Mouse (Mus musculus): Measurements from ENCODE around the gene Atp5k.

Gene Atp5k

DNA sequence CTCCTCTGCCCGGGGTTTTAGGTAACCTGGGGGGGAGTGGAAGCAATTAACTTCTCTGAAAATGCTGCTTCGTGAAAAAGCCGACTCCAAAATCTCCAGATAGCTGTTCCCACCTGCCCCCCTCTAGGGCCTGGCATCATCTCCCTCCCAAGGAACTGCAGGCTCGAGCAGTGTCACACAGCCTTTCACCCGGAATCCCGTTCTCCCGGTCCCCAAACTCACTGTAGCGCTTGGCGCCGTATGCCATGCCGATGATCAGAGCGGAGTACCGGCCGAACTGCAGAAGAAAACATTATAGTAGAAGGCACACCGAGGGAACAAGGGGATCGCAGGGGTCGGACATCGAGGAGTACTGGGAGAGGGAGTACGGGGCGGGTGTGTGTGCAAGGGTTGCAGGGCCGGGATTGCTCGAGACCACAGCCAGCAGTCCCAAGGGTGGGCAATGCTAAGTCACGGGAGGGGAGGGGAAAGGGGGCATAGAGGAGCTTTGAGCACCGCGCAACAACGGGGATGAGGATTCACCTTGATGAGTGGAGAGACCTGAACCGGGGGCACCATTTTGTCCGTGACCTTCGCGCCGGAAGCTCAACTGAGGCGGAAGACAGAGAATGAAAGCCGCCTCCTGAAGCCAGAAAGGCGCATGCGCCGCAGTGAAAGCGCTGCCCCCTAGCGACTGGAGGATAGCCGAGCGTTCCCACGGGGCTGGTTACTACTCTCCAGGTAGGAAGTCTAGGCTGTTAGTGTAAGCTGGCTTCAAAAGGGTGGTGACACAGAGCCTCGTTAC is at the start of gene Atp5k:
Atp5k (minus strand) TSS at position 645 of the 784 bp plus-strand sequence.
- DNase-seq (ENCODE audit: low spot score), result peak; percentile 95

DNA sequence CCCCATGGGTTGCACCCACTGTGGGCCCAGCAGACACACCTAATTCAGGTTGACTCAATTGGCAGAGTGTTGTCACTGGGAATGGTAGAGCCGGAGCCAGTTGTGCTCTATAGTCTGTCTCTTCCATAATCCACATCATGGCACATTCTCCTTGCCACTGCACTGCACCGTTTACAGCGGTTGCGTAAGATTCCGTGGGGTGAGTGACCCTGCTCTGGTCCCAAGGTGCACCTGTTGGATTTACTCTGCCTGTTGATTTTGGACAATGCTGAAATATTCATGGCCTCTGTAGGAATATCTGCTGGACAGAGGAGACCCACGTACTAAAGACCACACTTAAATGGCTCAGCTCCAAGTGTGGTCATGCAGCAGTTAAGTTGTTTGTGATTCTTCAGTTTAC is 48.8 kb upstream of the Atp5k start:
- DNase-seq (ENCODE audit: low spot score), result no peak

DNA sequence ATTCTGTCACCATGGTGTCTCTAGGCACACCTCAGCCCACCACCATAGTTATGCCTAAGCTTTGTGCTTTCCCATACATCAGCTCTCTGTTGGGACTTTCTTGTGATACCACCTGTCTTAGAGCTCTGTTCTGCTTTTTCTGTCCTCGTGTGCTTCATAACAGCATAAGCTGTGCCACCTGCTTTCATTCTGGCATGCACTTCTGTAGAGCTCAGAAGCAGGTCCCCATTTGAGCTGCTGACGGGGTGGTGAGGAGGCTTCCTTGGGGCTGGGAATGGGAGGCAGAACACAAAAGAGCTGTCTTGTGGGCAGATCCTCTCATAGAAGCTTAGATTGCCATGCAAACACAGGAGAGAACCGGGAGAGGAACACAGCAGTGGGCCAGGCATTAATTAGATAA is 41.7 kb upstream of the Atp5k start:
- DNase-seq (ENCODE audit: low spot score), result no peak

DNA sequence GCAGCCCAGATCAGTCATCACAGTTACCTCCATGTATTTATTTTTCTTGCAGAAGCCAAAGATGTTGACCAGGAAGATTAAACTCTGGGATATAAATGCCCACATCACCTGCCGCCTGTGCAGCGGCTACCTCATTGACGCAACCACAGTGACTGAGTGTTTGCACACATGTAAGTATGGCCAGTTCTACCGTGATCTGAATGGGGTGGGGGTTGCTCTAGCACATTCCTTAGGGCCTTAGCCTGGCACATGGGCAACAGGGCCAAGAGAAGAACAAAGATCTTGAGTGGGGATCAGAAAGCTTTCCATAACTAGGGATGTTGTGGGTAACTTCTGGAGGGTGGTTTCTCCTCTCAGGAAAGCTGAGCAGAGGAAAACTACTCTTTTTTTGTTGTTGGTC is 39.5 kb upstream of the Atp5k start:
- DNase-seq (ENCODE audit: low spot score), result no peak

DNA sequence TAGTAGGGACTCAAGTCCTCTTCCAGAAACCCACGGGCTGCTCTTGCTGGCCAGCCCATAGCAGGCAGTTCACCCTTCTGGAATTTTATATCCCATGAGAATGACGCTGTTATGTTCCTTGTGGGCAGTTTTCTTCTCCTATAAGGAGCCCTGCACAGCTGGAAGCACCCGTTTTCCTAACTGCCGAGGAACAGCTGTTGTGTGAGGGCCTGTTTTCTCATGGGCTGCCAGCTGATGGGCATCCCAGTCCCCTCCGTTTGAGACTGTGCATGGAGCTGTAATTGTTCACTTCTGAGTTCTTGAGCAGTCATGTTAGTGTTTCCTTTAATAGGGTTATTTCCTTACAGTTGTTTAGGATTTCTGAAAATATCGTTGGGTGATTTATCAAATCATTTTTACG is 35.4 kb upstream of the Atp5k start:
- no peak for DNase-seq (ENCODE audit: low spot score)

DNA sequence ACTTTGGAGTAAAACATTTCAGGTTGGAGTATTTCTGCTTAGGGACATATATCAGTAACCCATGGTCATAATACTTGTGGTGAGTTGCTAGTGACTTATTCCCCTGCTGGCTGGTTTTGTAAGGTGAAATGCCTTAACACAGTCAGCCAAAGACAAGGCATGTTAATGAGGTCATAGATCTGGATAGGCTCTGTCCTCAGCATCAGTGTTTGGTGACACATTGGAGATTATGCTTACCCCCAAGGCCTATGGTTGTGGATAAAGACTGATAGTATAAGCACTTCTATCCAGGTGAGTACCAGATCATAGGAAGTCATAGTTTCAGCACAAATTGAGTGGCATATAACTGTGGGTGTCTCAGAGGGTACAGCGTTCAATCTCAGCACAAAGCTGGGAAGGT is 32.4 kb upstream of the Atp5k start:
- no peak for DNase-seq (ENCODE audit: low spot score)

DNA sequence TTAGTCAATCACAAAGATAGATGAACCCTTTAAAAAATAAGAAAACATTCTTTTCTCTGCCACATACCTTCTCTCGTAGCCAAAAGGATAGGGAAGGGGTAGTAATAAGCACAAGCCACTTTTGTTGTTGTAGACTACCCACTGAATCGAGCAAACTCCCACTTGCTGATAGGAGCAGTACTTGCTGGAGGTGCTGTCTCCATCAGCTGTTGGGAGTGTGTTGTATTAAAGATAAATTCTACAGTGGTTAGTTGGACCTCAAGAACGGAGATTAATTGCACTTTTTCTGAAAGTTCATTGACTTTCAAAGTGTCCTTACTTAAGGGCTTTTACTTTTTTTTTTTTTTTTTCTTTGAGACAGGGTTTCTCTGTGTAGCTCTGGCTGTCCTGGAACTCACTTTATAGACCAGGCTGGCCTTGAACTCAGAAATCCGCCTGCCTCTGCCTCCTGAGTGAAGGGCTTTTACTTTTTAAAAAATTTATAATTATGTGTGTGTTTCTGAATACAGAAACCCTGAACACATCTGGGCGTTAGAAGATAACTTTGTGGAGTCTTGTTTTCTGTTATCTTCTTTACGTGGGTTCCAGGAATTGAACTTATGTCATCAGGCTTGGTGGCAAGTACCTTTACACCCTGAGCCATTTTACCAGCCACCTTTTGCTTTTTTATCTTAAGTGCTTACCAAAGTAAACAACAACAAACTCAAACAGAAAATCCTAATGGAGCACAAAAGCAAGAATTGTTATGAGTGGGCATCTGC is 31.1 kb upstream of the Atp5k start:
- no peak for DNase-seq (ENCODE audit: low spot score)

DNA sequence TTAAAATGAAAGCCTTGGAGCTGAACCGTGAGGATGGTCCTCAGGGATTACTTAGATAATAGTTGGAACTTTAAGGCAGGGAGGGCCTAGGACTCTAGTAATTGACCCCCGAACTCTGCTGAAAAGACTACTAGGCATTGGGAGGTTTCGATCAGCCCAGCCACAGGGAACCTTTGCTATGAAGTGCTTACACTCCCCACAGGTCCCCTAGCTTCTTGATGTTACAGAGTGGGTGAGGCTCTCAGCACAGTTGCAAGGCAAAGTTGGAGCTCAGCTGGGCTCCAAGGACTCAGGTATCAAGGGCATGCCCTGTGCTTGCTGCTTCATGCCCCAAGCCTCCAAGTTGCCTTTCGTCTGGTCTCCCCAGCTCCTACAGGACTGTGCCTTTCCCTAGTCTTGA is 28.2 kb upstream of the Atp5k start:
- no peak for DNase-seq (ENCODE audit: low spot score)

DNA sequence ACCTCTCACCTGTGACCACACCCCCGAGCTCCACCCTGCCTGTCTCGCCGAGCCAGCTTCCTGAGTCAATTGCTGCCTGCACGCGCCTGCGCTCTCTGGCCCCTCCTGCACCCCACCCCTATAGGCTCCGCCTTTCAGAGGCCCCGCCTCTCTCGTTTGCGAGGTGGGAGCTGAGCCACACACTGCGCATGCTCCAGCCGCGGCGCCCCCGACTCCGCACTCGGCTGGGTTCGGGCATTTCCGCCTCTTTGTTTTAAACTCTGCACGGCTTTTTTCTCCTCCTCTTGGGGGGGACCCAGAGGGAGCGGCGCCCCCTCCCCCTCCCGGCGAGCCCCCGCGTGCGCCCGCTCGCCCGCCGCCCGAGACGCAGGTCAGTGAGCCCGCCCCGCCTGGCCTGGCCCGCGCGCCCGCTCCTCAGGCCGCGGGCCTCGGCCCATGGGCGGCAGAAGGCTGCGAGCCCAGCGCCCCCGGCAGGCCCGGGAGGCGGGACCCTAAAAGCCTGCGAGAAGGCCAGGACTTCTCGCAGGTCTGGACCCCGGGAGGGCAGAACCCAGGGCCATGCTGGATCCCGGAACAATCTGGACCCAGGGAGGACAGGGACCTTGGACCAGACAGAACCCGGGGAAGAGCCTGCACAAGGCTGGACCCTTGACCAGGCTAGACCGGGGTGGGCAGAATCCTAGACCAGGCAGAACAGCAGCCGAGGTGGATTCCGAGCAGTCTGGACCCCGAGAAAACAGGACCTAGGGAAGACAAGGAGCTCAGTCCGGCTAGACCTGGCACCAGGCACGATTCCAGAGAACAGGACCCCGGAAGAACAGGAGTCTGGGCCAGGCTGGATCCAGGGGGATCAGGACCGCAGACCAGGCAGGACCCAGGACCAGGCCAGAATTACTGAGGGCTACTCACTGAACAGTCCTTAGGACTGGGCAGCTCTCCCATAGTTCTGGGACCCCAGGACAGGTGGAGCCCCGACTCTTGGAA is 27.1 kb upstream of the Atp5k start, which contains the start of gene Pcgf3:
Pcgf3 (plus strand) TSS at position 151 of the 984 bp plus-strand sequence.
- DNase-seq (ENCODE audit: low spot score), result peak; percentile 95

DNA sequence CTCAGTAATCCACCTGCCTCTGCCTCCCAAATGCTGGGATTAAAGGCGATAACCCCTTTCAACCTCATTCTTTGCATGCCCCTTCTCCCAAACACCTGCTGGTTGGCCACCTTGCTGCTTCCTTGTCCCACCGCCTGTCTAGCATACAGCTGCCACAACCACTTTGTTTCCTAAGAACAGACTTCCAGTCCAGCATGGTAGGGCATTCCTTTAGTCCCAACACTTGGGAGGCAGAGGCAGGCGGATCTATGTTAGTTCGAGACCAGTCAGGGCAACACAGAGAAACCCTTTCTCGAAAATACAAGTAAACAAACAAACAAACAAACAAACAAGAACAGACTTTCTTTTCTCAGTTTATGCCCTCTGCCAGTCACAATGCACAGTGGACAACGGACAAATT is 26.2 kb upstream of the Atp5k start:
- DNase-seq (ENCODE audit: low spot score), result no peak

DNA sequence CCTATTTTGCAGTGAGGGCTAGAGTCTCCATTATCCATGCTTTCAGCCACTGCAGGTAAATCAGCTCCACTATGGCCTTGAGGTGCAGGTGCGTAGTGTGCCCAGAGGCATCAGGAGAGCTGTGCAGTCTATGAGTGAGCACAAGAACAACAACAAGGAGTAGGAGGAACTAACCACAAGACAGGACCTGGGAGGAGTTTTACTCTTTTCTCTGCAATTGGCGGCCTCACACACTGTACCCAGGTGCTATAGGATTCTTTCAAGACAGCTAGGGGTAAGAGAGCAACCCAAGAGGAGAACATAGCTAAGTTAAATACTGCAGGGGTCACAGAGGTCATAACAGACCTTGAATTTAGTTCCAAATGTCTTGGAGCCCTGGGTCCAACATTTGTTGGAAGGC is 24.5 kb upstream of the Atp5k start:
- no peak for DNase-seq (ENCODE audit: low spot score)

DNA sequence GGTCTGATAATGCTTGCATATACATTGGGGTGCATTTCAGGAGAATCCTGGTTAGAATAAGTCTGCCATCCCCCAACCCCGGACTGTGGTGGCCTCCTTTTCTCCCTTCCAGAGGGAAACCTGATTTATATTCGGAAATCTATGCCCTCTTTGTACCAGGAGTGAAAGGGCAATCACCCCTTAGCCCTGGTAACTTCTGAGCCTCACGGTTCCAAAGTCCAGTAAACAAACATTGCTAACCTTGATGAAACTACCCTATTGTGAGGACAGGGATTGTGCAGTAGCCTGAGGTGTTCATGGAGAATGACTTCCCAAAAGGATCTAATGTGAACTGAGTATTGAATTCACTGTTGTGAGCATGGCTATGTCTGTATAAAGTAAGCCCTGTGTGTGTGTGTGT is 19.8 kb upstream of the Atp5k start:
- DNase-seq (ENCODE audit: low spot score), result no peak

DNA sequence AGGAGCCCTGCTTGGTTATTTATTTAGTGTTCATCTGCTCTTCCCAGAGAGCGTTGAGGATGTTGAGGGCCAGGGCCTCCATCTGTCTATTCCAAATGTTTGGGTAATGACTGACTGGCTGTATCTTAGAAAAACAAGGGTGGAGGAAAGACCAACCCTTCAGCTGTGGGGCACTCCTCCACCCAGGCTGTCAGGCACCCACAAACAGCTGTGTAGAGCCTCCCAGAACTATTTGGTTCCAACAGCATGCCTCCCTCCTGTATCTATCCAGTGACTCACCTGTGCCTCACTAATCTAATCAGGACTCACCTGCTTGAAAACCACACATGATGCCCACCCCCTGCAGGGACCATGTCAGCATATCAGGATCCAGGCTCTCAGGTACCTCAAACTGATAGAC is 18.2 kb upstream of the Atp5k start:
- no peak for DNase-seq (ENCODE audit: low spot score)

DNA sequence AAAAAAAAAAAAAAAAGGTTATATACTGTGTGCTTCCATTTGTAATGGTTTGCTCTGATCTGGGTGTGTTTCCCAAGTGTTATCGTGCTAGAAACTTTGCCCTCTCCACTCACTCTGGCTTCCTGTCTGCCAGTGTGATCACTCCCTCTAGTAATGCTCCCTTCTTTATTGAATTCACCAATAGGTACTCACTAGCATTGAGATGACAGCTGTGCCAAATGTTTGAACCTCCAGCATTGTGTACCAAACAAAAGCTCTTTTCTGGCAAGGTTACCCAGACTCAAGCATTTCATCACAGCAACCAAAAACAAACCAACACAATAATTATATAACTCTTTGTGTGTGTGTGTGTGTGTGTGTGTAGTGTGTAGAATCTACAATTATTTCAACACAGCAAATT is 17.4 kb upstream of the Atp5k start:
- no peak for DNase-seq (ENCODE audit: low spot score)

DNA sequence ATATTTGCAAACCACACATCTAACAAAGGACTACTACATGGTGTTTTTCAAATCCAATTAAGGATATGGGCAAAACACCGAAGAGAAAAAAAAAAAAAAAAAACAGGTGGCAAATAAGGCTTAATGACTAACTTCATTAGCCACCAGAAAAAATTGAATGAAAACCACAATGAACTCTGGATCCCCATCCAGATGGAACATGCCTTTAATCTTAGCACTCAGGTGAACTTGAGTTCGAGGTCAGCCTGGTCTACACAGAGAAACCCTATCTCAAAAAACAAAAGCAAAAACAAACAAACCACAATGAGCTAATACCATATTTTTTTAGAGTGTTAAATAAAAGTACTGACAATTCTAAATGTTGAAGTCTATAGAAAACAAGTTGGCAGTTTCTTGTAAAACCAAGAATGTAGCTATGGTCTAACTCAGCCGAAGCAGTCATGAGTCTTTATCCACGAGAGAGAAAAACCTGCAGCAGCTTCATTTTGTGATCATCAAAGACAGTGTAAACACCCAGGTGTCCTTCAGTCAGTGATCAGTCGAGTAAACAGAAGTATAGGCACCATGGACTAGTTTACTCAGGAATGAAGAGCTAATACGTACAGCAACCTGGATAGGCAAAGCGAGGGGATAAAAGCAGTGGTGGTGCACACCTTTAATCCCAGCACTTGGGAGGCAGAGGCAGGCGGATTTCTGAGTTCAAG is 16.7 kb upstream of the Atp5k start:
- no peak for DNase-seq (ENCODE audit: low spot score)

DNA sequence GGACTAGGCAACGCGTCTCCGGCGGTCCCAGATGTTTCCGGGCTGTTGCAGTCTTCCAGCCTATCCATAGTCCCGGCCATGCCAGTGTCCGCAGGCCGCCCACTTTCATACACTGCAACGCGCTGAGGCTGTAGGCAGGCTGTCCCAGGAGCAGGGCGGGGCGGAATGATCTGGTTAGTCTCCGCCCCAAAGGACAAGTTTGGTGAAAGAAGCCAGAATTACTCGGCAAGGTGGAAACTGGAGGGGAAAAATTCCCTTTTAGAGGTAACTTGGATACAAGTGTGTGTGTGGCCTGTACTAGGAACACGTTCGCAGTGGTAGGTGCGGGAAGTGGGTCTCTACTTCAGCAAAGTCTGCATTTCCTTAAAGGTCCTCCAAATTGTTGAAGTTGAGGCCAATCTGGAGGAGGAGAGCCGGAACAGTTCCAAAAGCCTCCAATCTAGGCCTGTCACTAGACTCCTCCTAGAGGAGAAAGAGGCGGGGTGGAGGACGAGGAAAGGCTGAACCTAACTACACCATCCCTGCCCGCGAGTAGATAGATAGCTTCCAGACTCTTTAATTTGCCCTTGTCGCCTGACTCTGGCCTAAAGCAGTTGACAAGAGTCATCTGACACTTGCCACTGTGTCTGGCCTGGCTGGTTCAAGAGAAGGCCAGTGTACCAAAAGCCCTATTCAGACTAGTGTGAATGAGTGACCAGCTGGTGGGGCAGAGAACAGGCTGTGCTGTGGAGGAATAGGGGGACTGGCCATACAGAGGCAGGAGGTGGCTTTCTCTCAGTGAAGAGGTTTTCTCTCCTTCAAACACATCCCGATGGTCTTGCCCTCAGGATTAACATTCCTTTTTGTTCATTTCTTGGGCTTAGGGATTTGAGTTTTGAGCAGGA is 14.8 kb upstream of the Atp5k start, which contains the start of gene Mfsd7a:
Mfsd7a (minus strand) TSS at position 107 of the 884 bp plus-strand sequence.
- peak; percentile 73 for DNase-seq (ENCODE audit: low spot score)

DNA sequence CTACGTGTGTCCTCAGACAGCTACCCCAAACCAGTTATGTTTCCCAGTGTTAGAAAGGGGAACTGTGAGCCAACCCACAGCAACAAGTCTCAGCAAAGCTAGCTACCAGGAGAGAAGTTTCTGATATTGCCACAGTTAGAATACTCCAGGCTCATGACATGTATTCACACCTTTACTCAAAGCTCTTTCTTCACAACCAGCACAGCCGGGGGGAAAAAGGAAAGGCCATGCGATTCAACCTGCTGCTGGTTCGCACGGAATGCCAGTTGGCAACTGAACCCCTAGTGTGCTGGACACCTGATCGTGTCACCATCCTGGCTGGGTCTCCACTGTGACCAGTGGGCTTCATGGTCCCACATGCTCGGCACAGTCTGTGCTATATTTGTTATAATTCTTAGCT is 13.6 kb upstream of the Atp5k start:
- DNase-seq (ENCODE audit: low spot score), result no peak

DNA sequence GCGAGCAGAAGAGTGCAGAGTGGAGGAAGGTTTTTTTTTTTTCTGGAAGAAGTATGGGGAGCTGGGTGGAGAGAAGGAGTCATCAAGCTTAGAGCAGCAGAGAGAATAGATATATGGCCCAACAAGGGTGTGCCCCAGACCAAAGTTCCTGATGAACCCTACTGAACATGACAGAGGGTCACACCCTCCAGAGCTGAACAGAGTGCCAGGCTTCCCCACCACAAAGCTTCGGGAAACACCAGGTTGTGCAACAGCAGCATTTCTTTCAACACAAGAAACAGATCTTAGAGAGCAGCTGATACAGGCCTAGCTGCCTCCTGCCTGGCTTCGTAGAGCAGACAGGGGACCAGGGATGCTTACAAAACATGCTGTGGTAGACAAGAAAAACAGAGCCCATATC is 12.7 kb upstream of the Atp5k start:
- no peak for DNase-seq (ENCODE audit: low spot score)

DNA sequence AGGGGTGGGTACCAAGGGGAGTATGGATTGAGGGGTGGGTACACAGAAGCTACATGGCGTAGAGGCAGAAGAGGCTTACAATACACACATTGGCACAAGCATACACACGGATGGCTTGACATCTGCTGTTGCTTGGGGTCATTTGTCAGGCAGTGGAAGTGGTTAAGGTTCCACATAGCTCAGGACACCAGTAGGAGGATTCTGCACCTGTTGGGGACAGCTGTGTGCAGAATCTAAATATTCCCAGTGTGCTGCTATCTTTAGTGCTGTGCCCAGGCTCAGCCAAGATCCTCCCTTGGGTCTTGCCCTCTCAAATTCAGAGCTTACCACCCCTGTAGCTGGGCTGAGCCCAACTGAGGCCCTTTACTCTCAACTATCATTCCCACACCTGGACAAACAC is 1.9 kb upstream of the Atp5k start:
- no peak for DNase-seq (ENCODE audit: low spot score)

DNA sequence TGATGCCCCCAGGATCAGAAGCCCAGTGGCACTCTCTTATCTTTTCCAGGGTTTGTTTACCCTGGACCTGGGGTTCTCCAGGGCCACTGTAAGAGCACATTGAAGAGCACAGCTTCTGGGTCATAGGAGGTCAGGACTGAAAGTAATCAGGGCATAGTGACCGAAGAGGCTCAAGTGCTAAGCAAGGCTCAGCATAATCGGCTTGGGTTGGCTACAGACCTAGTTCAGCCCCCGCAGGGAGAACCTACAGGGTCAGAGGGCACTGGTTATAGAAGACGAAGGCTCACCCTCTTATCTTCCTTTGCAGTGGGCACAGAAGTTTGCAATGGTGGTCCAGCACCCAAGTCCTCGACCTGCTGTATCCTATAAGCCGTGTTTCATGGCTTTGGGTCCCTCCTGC is 3.1 kb downstream of the Atp5k start:
- DNase-seq (ENCODE audit: low spot score), result no peak

DNA sequence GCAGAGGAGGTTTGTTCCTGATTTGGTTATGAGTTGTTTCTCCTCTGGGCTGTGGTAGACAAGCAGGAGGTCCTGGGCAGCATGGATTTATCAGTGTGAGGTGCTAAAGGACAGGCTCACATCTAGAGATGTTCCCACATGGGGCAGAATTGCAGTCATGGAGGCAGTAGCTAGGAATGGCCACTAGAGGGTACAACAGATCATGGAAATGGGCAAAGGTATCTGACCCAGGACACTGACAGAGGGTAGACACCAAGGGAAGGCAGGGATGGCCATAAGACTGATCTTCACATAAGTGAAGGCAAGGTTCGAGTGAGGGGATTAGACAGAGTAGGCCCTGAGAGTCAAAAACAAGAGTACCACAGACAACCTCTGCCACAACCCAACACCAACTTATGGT is 7.1 kb downstream of the Atp5k start:
- DNase-seq (ENCODE audit: low spot score), result peak; percentile 73

Measured in adipocyte (in vitro differentiated cells).